In genomic region chr13:17603756-17604155, GRCm38 (mm10) we compare ENCODE assay signal across 28 mouse cellular contexts.
"Had no signal": no experiment of that assay in that cellular context is flagged by ENCODE, and none has a peak within 500 bp of the region (broad histone marks: within the 10 kb centered on the region; RNA-seq: fewer than 3 reads in every experiment).

No protein-coding gene starts in this region.

- DNase-seq: gastrocnemius, adult 2 months; gastrocnemius, postnatal 10 days; gastrocnemius, postnatal 25 days; heart, adult 18-20 months; heart, postnatal 14 days; heart, postnatal 36 days; kidney, adult 11 months; kidney, adult 9 months; kidney, postnatal 14 days; kidney, postnatal 36 days; layer of hippocampus, adult 9-11 months; layer of hippocampus, postnatal 36 days; liver; liver, embryonic 13.5 days had no signal

- H3K4me3 ChIP-seq: gastrocnemius, adult 2 months; heart, embryonic 13.5 days; heart, embryonic 15.5 days; hindbrain, embryonic 13.5 days; hindbrain, embryonic 15.5 days; kidney, embryonic 15.5 days; left cerebral cortex, adult 2 months; limb, embryonic 10.5 days; limb, embryonic 12.5 days; liver, embryonic 13.5 days; liver, embryonic 15.5 days had no signal

- H3K4me2 ChIP-seq: heart, embryonic 11.5 days; heart, embryonic 13.5 days; heart, embryonic 15.5 days; hindbrain, embryonic 13.5 days; hindbrain, embryonic 15.5 days; kidney, embryonic 15.5 days; limb, embryonic 12.5 days; liver, embryonic 11.5 days; liver, embryonic 13.5 days; liver, embryonic 15.5 days had no signal

- H3K9ac ChIP-seq: heart, embryonic 13.5 days; heart, embryonic 15.5 days; hindbrain, embryonic 13.5 days; hindbrain, embryonic 15.5 days; kidney, embryonic 15.5 days; limb, embryonic 12.5 days; liver, embryonic 13.5 days; liver, embryonic 15.5 days had no signal

- H3K36me3 ChIP-seq: heart, embryonic 13.5 days; heart, embryonic 15.5 days; hindbrain, embryonic 13.5 days; hindbrain, embryonic 15.5 days; kidney, embryonic 15.5 days; limb, embryonic 10.5 days; limb, embryonic 12.5 days; liver, embryonic 13.5 days; liver, embryonic 15.5 days had no signal

- H3K27ac ChIP-seq: gastrocnemius, adult 2 months; heart, embryonic 13.5 days; heart, embryonic 15.5 days; hindbrain, embryonic 13.5 days; hindbrain, embryonic 15.5 days; hindbrain, postnatal 0 days; kidney, embryonic 15.5 days; kidney, postnatal 0 days; left cerebral cortex, adult 2 months; limb, embryonic 10.5 days; limb, embryonic 12.5 days; liver, embryonic 13.5 days; liver, embryonic 15.5 days had no signal

- H3K27me3 ChIP-seq: heart, embryonic 13.5 days; heart, embryonic 15.5 days; hindbrain, embryonic 13.5 days; hindbrain, embryonic 15.5 days; kidney, embryonic 15.5 days; limb, embryonic 12.5 days; liver, embryonic 13.5 days; liver, embryonic 15.5 days had no signal

- H3K4me1 ChIP-seq: heart, embryonic 13.5 days; heart, embryonic 15.5 days; hindbrain, embryonic 13.5 days; hindbrain, embryonic 15.5 days; kidney, embryonic 15.5 days; limb, embryonic 10.5 days; limb, embryonic 12.5 days; liver, embryonic 13.5 days; liver, embryonic 15.5 days had no signal

- H3K9me3 ChIP-seq: heart, embryonic 13.5 days; heart, embryonic 15.5 days; hindbrain, embryonic 13.5 days; hindbrain, embryonic 15.5 days; kidney, embryonic 15.5 days; limb, embryonic 10.5 days; limb, embryonic 12.5 days; liver, embryonic 13.5 days; liver, embryonic 15.5 days had no signal

- ATAC-seq: hindbrain, postnatal 0 days; intestine, embryonic 16.5 days had no signal
